Mouse (Mus musculus) kidney, postnatal 25 days (tissue): ENCODE data around the gene Slc28a1.
A peak's percentile ranks its signal among the peaks of the same experiment; 100 is the strongest.

Experiments used
- DNase-seq, 2 experiments: peaks; one replicate each; pipeline ENCODE4 v3.0.0; 2021; ENCODE audit warnings: mixed read lengths in 2 of 2

Gene Slc28a1

DNA sequence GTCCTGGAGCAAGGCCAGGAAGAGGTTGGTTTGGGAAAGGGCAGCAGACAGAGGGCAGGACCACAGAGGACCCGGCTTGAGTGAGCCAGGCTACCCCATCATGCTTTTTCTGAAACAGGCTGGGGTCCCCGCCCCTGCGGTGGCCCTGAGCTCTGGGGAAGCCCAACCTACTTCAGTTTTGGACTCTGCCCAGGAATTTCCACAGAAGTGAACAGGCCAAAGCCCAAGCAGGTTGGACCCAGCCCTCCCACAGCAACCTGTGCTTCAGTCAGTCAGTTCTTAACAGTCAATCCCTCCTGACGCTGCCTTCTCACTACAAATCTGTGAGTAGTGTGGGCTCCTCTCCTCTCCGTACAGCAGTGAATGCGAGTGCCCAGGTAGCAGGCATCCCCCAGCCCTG is at the start of gene Slc28a1:
TSS of gene Slc28a1 (plus strand) at position 245 of the 400 bp plus-strand sequence.
- DNase-seq: peak; percentile 78 to 90

DNA sequence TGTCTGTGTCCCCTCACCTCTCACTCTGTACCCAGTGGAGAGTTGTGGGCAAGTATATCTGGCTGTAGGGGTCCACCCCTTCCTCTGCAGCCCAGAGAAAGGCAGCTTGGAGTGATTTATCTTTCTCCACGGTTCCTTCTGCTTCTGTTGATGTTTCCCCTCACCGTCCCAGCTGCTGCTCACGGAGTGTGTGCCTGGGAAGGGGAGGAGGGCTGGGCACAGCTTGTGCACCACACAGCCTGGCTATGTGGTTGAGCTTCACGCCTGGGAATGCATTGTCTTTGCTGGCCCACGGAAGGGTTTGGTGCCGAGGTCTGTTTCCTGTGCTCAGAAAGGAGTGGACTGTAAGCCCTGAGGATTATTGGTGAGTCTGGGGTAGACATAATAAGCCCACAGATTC is 47.9 kb upstream of the Slc28a1 start:
- no peak for DNase-seq

DNA sequence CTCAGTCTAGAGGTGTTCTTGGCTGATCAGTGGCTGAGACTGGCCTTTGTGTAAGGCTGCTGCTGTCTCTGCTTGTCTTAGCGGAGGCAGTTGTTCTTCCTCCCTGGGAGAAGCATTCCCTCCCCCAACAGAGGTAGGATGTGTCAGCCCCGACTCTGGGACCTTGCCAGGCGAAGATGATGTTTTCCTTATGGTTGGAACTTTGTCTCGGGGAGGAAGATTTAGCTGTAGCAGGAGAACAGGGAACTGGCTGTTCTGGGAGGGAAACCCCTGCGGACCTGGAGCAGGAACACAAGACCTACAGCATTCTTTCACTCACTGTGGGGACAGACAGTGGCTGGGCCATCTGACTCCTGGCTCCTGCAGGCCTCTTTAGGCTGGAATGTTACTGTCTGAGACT is 42.1 kb upstream of the Slc28a1 start:
- DNase-seq: peak; percentile 53 to 62

DNA sequence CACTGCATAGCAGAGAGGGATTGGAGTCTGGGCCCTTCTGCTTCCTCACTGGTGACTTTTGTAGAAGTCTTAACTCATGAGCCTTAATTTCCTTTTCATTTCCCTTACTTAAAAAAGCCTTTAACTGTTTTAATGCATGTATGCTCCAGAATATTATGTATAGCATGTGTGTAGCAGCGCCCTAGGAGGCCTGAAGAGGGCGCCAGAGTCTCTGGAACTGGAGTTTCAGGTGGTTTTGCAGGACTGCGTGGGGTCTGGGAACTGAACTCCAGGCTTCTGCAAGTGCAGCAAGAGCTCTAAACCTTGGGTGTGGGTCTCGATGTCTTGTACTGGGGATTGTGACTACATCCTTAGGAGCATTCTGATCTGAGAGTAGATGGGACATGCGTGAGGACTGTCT is 41.3 kb upstream of the Slc28a1 start:
- no peak for DNase-seq

DNA sequence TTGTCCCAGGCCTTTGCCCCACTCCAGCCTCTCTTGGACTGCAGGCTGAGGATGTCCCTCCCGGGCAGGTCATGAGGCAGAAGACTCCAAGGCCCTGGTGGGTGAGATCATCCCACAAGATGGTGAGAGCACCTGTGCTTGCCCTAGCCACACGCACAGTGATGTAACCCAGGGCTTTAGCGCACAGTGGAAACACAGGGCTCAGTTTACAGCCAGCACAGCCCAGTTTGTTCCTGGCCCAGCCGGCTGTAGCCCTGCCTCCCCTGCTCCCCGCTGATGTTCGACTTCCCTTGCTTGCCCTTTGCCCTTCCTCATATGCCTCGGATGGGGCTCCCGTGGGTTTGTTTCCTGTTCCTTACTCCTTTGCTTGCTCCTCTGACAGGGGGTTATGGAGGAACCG is 40.1 kb upstream of the Slc28a1 start:
- peak in 1 of 2 experiments; percentile 53 for DNase-seq

DNA sequence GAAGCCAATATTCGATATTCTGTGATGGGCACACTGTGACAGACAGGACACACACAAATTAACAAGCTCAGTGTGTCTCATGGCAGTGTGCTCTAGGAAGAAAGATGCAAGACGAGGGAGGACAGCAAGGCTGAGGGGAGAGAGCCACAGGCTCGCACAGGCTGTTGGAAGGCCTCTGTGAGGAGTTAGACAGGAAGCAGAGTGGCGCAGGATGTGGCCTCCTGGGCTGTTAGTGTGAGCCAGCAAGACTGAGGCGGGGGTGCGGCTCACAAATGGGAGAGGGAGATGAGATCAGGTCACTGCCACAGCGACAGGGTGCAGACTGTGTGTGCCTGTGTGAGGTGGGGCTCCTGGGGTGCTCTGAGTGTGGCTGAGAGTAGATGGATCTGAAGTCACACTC is 39.3 kb upstream of the Slc28a1 start:
- DNase-seq: no peak

DNA sequence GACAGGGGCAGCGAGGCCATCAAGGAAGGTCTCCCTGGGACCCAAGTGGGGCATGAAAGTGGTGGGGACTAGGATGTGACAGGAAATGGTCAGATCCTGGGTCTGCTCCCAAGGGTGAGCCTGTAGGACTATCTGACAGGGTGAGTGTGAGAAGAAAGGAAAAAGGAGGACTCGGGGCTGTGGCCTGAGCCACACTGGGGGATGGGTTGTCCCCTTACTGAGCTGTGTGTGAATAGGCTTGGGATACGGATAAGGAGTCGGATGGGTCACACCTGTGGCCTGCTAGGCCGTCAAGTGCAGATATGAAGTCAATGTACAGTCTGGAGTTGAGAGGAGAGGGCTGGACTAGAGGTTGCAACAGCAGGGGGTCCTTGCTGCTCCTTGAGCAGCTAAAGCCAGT is 38.9 kb upstream of the Slc28a1 start:
- no peak for DNase-seq

DNA sequence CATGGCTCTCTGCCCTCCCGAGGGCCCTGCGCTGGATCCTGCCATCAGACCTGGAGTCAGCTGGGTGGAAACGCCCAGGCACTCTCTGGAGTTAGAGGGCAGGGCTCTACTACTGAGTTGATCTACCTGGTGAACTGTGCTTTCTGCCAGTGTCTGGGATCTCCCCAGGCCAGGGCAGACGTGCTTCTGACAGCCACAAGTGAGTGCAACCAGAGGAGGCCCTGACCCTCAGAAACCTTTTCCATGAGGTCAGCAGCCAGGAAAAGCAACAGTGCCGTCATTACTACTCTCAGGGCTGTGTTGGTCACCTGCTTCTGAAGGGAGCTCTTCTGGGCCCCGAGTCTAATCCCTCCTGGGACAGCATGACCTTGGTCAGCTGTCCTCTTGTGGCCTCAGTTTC is 37.6 kb upstream of the Slc28a1 start:
- no peak for DNase-seq

DNA sequence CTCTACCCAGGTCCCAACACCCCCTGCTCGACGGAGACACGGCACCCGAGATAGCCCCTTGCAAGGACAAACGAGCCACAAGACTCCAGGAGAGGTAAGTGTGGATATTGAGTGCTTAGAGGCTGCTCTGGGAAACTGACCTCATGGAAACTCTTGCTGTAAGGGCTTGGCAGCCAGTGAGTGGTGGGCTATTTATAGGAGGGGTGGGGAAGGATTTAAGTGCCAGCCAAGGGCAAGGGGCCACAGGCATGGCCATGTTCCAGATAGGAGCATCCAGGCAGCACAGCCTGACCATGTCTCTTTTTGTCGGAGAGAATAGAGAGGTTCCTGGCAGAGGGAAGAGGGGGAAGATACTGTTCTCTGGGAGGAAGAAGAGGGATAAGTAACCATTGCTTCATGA is 35.9 kb upstream of the Slc28a1 start:
- DNase-seq: no peak

DNA sequence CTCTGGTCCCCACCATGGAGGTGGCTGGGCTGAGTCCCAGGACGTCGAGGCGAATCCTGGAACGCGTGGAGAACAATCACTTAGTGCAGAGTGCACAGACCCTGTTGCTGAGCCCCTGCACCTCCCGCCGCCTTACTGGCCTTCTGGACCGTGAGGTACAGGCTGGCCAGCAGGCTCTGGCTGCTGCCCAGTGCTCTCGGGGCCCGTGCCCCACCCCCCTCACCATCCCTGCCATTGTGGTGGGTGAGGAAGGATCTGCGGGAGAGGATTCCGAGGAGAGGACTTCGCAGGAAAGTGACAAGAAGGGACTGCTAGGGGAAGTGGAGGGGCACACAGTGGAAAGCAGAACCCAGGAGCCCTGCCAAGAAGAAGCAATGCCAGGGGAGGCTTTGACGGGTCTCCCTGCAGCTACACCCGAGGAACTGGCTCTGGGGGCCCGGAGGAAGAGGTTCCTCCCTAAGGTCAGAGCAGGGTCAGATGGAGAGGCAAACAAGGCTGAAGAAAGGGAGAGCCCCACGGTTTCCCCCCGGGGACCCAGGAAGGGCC is 21.1 kb upstream of the Slc28a1 start:
- DNase-seq: no peak

DNA sequence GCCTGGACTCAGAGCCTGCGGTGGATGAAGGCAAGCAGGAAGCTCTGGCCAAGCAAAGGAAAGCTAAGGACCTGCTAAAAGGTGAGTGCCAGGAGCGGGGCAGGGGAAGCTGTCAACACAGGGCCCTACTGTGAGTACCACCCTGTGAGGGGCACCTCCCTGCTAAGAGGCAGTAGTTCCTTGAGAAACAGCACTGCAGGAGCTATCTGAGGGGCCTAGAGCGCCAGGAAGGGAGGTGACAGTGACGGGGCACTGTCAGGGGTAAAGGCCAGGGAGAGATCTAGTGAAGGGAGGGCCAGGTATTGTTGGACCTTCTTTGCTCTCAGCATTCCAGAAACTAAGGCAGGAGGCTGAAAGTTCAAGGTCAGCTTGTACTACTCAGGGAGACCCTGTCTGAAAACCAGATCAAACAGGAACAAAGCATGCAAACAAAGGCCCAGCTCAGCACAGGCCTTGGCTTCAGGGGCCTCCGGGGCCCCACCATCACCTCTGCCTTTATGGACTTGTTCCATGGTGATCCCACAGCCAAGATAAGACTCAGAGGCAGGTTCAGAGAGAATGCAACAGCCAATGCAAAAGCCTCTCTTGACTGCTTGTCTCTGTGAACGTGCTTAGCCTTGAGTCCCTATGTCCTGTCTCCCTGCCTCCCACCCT is 20.4 kb upstream of the Slc28a1 start:
- DNase-seq: no peak

DNA sequence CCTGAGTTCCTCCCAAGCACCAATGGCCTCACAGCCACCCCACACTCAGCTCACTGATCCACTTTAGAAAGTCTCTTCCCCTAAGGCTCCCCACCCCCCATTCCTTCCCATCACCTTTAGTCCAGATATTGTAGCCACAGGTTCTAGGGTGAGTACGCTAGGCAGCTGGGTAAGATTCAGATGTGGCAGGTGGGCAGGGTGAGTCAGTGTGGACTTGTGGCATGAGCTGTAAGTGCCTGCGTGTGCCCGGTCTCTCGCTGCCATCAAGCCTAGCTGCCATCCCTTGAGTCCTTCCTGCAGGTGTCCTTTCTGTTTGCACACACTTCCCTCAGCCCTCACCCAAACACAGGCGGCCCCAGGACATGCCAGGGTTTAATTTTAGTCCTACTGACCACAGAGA is 14.3 kb upstream of the Slc28a1 start:
- no peak for DNase-seq

DNA sequence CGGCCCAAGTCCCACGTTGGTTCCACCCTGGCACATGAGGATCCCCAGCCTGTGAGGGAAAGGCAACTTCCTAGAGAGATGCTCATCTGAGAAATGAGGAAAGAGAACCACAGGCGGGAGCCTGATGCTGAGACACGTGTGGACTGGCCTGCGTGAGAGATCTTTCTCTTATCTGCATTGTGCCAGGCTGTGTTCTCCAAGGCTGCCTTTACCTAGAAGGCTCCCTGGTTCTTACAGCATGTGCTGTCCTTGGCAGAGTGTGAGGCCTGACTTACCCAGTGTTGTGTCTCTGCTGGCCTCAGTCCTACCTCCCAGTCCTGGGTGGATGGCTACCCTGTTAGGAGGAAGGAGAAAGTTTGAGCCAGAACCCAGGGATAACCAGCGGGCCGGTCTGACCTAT is 11.7 kb upstream of the Slc28a1 start:
- no peak for DNase-seq

DNA sequence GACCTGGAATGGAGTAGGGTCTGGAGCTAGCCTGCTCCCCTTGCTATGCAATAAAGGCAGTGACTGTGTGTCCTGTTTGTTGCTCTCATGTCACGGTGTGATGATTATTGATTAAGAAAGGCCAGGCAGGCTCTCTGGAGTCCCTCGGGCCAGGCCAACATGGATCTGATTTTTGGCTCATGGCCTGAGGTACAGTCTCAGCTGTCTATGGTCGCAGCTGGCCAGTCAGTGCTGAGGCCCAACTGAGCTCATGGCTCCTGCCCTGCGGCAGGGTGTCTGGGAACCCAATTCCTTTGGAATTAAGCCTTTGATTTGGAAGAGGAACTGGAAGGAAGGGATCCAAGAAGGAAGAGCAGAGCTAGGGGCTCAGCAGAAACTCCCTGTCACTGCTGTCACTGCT is 9.1 kb upstream of the Slc28a1 start:
- no peak for DNase-seq

DNA sequence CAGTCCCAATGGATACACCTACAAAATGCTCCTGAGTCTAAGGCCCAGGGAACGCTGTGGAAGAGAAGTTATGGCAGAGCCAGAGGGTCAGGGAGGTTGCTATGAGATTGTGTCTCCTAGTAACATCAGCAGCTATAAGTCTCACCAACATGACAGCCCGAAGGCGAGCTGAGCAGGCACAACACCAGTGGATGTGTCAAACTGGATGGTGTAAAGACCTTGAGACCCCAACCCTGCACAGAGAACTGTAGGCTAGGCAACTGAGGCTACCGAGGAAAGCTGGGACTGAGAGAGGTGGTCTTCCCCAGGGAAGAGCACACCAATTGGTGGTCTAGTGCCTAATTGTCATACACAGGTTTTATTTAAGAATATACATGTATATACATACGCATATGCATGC is 6.4 kb upstream of the Slc28a1 start:
- DNase-seq: no peak

DNA sequence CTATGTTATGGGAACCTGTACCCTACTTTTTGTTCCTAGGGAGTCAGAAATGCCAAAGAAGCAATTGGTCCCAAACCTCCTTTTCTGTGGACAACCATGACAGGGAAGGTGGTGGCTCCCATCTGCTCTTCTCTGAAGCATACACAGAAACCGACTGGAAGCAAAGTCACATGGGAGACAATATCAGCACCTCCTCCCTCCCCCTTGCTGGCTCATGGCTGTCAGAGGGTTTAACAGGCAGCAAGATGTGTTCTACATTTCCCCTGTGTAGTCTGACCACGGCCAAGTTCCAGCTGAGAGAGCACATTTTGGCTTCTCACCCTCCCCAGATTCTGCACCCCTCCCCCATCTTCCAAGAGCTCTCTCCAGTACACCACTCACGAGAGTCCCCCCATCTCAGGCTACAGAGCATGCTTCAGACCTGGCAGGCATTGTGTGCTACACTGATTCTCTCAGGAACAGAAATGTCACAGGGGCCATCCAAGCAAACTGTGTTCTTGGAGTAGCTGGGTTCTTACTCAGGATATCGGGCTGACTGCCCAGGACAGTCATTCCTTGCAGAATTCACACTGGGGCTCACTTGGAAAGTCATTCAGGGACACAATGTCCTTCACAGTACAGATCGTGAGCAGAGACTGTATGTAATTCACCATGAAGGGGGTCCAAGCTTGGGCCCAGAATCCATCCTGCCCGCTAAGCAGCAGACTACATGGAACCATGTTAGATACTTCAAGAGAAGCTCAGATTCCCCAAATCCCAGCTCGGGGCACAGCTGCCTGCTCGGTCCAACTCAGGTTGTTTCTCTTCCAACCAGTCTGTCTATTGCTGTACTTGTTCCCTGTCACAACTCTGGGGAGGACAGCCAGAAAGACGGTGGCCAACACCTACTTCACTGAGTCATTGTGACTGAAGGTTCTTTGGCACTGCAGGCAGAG is 4.6 kb upstream of the Slc28a1 start:
- DNase-seq: peak; percentile 39 to 78

DNA sequence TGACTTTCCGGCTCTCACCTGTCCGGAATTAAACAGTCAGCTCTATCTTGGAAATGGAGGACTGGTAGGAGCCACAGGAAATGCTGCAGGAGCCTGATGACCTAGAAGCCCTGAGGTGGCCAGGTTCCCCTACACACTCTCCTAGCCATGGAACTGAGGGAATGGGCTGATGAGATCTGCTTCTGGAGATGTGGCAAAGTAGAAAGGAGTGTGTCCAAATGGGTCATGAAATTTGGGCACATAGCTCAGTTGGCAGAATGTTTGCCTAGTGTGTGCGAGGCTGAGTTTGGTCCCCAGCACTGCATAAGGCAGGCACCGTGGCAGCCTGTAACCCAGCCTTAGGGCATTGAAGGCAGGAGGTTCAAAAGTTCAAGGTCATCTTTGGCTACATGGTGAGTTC is 3.8 kb upstream of the Slc28a1 start:
- DNase-seq: no peak

DNA sequence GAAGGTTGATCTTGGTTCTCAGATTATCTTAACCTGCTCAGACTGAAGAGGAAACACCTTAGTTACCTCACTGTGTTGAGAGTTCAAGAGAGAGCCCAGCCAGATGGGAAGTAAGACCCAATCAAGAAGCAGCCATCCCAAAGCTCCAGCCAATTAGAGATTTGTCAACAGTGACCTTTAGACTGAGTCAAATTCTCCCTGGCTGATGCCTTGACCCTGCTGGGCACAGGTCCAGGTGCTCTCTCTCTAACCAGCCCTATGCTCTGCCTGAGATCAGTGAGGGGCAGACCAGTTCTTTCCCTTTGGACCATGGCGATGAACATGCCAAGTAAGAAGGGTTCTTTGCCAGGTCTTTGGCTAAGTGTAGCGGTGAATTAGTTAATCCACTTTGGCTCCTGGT is 2.9 kb upstream of the Slc28a1 start:
- DNase-seq: peak; percentile 90 to 94

DNA sequence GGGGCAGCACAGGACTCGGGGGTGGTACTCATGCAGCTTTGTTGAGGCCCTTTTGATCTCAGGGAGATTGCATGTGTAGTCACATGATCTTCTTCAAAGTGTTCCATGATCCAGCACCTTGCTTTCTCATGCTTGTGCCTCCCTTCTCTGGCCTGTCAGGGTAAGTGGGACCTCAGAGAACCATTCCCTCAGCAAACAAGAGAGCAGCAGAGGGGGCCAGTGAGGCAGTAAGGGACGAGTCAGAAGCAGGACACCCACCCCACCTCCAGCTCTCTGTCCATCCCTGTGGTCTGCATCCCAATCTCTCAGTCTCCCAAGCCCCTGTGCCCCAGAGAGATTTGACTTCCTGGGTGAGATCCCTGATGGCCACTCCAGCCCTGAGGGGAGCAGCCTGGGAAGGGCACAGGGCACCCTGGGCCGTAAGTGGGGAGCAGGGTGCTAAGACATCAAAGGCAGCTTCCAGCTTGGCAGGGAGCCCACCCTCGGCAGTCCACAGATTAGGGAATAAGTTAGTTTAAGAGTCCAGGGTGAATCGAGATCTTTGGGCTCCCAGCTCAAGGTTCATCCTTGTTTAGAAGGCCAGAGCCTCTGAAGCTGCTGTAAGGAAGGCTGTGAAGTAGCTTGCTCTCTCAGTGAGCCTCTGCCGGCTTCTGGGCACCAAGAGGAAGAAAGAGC is 1.8 kb upstream of the Slc28a1 start:
- peak; percentile 80 to 91 for DNase-seq

DNA sequence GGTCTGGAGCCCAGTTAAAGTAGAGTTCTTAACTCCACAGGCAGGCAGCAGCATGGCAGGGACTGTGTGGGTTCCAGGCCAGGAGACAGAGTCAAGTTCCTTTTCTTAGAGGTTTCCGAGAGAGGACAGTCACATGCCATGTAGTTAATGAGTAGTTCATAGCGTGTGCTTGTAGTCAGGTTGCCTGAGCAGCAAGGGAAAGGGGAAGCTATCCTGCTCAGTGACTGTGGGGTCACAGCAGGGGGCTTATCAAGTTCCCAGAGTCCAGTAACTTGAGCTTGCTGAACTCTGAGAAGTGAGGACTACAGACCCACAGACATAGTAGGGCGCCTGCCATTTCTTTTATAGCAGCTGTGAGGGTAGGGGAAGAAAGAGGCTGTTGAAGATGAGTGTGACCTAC is 6.5 kb downstream of the Slc28a1 start:
- DNase-seq: peak; percentile 44 to 75

DNA sequence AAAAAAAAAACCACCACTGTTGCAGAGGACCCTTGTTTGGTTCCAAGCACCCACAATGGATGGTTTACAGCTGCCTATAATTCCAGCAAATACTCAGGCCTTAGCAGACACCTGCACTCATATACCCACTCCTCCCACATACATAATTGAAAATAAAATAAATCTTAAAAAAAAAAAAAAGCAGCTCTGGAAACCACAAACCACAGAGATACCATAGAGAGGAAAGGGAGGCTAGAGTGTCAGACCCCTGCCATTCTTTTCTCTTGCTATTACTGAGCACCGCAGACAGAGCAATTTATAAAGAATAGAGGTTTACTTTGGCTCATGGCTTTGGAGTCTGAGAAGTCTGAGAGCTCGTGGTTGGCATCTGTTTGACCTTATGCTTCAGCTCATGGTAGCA is 8.2 kb downstream of the Slc28a1 start:
- no peak for DNase-seq

DNA sequence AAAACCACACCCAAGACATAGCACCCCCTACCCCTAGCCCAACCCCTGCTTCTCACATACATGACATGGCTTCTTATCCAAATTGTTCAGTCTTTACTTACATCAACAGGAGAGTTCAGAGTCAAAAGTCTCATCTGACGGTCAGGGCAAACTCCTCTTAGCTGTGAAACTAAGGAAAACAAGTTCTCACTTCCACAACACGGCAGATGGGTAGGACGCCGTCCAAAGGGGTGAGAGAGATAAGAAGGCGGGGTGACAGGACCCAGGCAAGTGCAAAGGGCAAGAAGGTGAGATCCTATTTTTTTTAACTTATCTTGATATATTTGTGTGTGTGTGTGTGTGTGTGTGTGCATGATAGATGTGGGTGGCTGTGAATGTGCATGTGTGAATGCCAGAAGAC is 9.0 kb downstream of the Slc28a1 start:
- DNase-seq: peak in 1 of 2 experiments; percentile 16

DNA sequence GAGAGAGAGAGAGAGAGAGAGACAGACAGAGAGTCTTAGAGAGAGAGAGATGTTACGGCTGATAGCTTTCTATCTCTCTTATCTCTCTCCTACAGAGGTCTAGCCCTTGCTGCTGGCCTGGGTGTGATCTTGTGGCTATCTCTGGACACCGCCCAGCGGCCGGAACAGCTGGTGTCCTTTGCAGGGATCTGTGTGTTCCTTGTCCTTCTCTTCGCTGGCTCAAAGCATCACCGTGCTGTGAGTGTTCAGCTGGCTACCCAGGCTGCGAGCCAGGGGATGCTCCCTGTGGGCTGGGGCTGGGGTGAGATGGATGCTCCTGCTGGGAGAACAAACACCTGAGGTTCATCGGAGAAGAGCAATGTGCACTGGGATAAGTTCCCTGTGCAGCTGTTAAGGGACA is 10.2 kb downstream of the Slc28a1 start:
- DNase-seq: peak in 1 of 2 experiments; percentile 68
